Mouse (Mus musculus) heart, embryonic 16.5 days (tissue): Measurements from ENCODE around the gene Ndufs2. TPM values are rescaled to one million over a fixed set of nuclear protein-coding genes. Genes with fewer than 3 reads are reported as not detected.

ENCODE experiments used
- ATAC-seq: fragments of 200-750 bp; cut with Nextera tagmentation; replicated peaks from 2 replicates; pipeline ENCODE4 v1.8.0; 2017; ENCODE audit warnings: moderate number of reproducible peaks; ENCODE audit not compliant: insufficient read depth, low FRiP score; ENCODE audit errors: extremely low read depth
- H3K27ac ChIP-seq: fragments of 300-500 bp; sonication (generic); 2 replicates; pipeline ENCODE4 v1.5.1; 2014; ENCODE audit warnings: mild to moderate bottlenecking, low read length, control low read depth, moderate library complexity
- H3K27me3 ChIP-seq: fragments of 300-500 bp; sonication (generic); 2 replicates; pipeline ENCODE4 v1.6.1; 2014; ENCODE audit warnings: low read length, mixed read lengths; ENCODE audit not compliant: control insufficient read depth, insufficient read depth
- H3K36me3 ChIP-seq: fragments of 300-500 bp; sonication (generic); 2 replicates; pipeline ENCODE4 v1.6.1; 2014; ENCODE audit not compliant: control insufficient read depth, insufficient read depth
- H3K4me1 ChIP-seq: fragments of 300-500 bp; sonication (generic); 2 replicates; pipeline ENCODE4 v1.6.1; 2014; ENCODE audit warnings: low read length, mixed read lengths; ENCODE audit not compliant: control insufficient read depth, insufficient read depth
- H3K4me2 ChIP-seq: fragments of 300-500 bp; sonication (generic); 2 replicates; pipeline ENCODE4 v1.6.1; 2014; ENCODE audit warnings: low read depth, mild to moderate bottlenecking, control low read depth, low read length
- H3K4me3 ChIP-seq: fragments of 300-500 bp; sonication (generic); 2 replicates; pipeline ENCODE4 v1.5.1; 2014; ENCODE audit warnings: mild to moderate bottlenecking, control low read depth, low read length
- H3K9ac ChIP-seq: fragments of 300-500 bp; sonication (generic); 2 replicates; pipeline ENCODE4 v1.6.1; 2014; ENCODE audit warnings: low read length, control low read depth
- H3K9me3 ChIP-seq: fragments of 300-500 bp; sonication (generic); replicated peaks from 2 replicates; pipeline ENCODE4 v1.6.1; 2016; ENCODE audit warnings: low read length; ENCODE audit not compliant: control insufficient read depth
- WGBS: fragments of 180-500 bp; shearing (Covaris S2); extraction: QIAGEN DNeasy Blood & Tissue Kit; methylation state at CpG from one replicate; pipeline ENCODE4 v1.1.7; 2014; 5-methylcytosine and 5-hydroxymethylcytosine counted together
- polyA plus RNA-seq: library from polyadenylated mRNA; unstranded; fragments of >200 nt; fragmentation: Nextera tagmentation; extraction: Ambion mirVana; gene quantifications from 2 replicates; pipeline ENCODE4 v1.2.1, GENCODE M21; 2015

Gene Ndufs2
- polyA plus RNA-seq, 1 experiment from 2014 or later: 700 TPM

DNA sequence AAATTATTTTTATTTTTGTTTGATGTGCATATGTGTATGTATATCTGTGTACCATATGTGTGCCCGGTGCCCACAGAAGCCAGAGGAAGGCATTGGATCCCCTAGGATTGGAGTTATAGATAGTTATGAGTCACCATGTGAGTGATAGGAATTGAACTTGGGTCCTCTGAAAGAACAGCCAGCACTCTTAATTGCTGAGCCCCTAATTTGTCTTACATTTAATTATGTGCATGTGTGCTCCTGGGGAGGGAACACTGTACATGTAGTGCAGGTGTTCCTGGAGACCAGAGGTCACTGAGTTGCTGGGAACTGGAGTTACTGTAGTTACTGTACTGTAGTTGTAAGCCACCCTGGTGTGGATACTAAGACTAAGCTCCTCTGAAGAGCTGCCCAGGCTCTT is 50.4 kb downstream of the Ndufs2 start:
- WGBS: 86% methylated on average over 1 of the region's 1 CpGs
- no peaks in the 10 kb centered on the region for H3K27me3 ChIP-seq
- H3K9me3 ChIP-seq: no peaks in the 10 kb centered on the region
- no peak overlapping the region for H3K4me2 ChIP-seq
- no peak for ATAC-seq
- H3K4me3 ChIP-seq: no peak overlapping the region
- H3K4me1 ChIP-seq: no peaks in the 10 kb centered on the region; the same call in 1 of the 2 replicates
- H3K27ac ChIP-seq: no peak overlapping the region
- no peaks in the 10 kb centered on the region for H3K36me3 ChIP-seq
- H3K9ac ChIP-seq: no peak overlapping the region

DNA sequence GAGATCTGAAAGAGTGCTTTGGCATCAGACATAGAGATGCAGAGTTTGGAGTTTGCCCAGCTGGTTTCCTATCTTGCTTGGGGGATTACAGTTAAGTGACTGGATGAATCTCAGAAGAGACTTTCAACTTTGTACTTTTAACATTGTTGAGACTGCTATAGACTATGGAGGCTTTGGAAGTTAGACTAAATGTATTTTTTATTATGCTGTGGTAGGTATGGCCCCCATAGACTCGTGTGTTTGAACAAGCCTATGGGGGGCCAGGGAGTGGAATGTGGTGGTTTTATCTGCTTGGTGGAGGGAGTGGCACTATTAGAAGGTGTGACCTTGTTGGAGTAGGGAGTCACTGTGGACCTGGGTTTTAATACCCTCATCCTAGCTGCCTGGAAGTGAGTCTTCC is 51.7 kb downstream of the Ndufs2 start:
- no peak for ATAC-seq
- WGBS: 37% methylated on average over 1 of the region's 1 CpGs

GRCm38 (mm10) chr1:171195887-171196397 is 55.2 kb downstream of the Ndufs2 start, which contains the start of gene Pcp4l1:
Gene Pcp4l1 (minus strand): TSS chr1:171196268.
- Histone ChIP-seq H3K4me2 (peak within 1 kb of the TSS; percentile 96), H3K27ac (peak within 1 kb of the TSS; percentile 30; the same call in 1 of the 2 replicates), H3K9ac (peak within 1 kb of the TSS; percentile 83), H3K36me3 (no peaks in the 10 kb centered on the region), H3K9me3 (no peaks in the 10 kb centered on the region), H3K4me3 (peak within 1 kb of the TSS; percentile 69), H3K27me3 (peaks cover 8% of the 10 kb centered on the region), H3K4me1 (peaks cover 32% of the 10 kb centered on the region)
- WGBS: 2% methylated on average over 33 of the region's 33 CpGs
- ATAC-seq: peak; percentile 89

More for the DNA sequence above, 51.7 kb downstream of the Ndufs2 start:
- Histone ChIP-seq H3K4me2 (no peak overlapping the region), H3K4me3 (no peak overlapping the region), H3K4me1 (peaks cover 9% of the 10 kb centered on the region), H3K9ac (no peak overlapping the region), H3K36me3 (no peaks in the 10 kb centered on the region), H3K27me3 (peaks cover 6% of the 10 kb centered on the region), H3K27ac (no peak overlapping the region), H3K9me3 (no peaks in the 10 kb centered on the region)

DNA sequence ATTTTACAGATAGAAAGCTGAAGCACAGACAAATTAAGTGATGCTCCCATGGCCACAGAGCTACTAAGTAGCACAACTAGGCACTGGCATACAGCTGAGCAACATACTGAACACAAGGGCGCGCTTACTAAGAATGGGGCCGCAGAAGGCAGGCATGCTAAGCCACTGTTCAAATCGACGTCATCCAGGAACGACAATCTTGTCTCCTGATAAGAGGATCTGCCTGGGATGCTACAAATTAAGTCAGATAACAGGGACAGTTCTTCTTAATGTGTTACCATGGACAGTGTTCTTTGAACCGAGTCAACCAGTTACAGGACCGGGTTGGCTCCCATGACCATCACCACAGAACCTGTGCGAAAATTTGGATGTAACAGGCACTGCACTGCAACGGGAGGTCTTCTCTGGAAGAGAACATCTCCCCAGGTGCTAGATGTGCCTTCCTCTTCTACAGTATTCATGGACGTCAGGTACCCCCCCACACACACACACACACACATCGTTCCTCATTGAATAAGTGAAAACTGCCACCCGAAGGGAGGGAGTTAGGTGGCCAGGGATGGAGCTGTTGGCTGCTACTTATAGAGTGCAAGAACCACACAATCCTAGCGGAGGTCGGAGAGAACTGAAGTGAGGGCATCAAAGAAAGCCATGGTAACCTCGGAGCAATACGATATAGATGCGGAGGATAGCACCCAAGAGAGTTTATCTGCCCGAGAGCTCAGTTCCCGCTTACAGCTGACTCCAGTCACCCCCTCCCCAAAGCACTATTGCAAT is 56.0 kb downstream of the Ndufs2 start:
- Histone ChIP-seq H3K27me3 (peaks cover 8% of the 10 kb centered on the region), H3K27ac (no peak overlapping the region), H3K9ac (peak overlapping the region; percentile 83), H3K4me1 (peaks cover 32% of the 10 kb centered on the region), H3K36me3 (no peaks in the 10 kb centered on the region), H3K9me3 (no peaks in the 10 kb centered on the region), H3K4me3 (peak overlapping the region; percentile 69), H3K4me2 (peak overlapping the region; percentile 96)
- 8% methylated on average over 20 of the region's 20 CpGs for WGBS
- no peak for ATAC-seq

- H3K4me2 ChIP-seq: peak overlapping the region; percentile 96
- peak overlapping the region; percentile 69; the same call in 1 of the 2 replicates for H3K4me3 ChIP-seq
- H3K9ac ChIP-seq: peak overlapping the region; percentile 59; the same call in 1 of the 2 replicates
- WGBS: 48% methylated on average over 11 of the region's 11 CpGs
- no peaks in the 10 kb centered on the region for H3K36me3 ChIP-seq
- no peak for ATAC-seq
- no peaks in the 10 kb centered on the region for H3K9me3 ChIP-seq
- H3K4me1 ChIP-seq: peaks cover 40% of the 10 kb centered on the region
- H3K27me3 ChIP-seq: peaks cover 8% of the 10 kb centered on the region
- no peak overlapping the region for H3K27ac ChIP-seq
These were observed 57.0 kb downstream of the Ndufs2 start for GRCm38 (mm10) chr1:171193911-171194830.

- Histone ChIP-seq H3K9me3 (no peaks in the 10 kb centered on the region), H3K36me3 (no peaks in the 10 kb centered on the region), H3K27ac (no peak overlapping the region), H3K4me1 (peaks cover 48% of the 10 kb centered on the region), H3K9ac (peak overlapping the region; percentile 59), H3K4me2 (peak overlapping the region; percentile 54), H3K4me3 (peak overlapping the region; percentile 19), H3K27me3 (peaks cover 8% of the 10 kb centered on the region)
- 11% methylated on average over 18 of the region's 18 CpGs for WGBS
- ATAC-seq: no peak
These were observed 57.9 kb downstream of the Ndufs2 start for GRCm38 (mm10) chr1:171193093-171193840.

DNA sequence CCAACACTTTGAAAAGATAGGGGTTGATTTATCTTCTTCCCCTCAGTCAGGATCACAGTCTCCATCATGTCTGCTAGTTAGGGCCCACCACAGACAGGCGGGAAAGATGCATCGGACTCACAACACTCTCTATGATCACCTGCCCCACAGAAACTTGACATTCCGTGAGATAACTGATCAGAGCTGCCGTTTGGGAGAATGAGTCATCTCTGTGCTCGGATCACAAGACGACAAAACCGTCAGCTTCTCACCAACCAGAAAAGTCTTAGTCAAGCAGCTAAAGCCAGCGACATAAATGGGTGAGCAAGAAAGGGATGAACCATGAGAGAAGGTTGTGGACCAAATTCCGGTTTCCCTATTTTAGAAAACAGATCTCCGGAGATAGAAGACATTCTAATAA is 58.9 kb downstream of the Ndufs2 start:
- H3K4me1 ChIP-seq: peaks cover 50% of the 10 kb centered on the region
- ATAC-seq: no peak
- no peak overlapping the region for H3K4me2 ChIP-seq
- H3K9ac ChIP-seq: no peak overlapping the region
- no peak overlapping the region for H3K27ac ChIP-seq
- peaks cover 8% of the 10 kb centered on the region for H3K27me3 ChIP-seq
- H3K9me3 ChIP-seq: no peaks in the 10 kb centered on the region
- 50% methylated on average over 10 of the region's 10 CpGs for WGBS
- no peaks in the 10 kb centered on the region for H3K36me3 ChIP-seq
- H3K4me3 ChIP-seq: no peak overlapping the region

- Histone ChIP-seq H3K4me2 (no peak overlapping the region), H3K27me3 (peaks cover 8% of the 10 kb centered on the region), H3K36me3 (no peaks in the 10 kb centered on the region), H3K4me3 (no peak overlapping the region), H3K4me1 (peaks cover 57% of the 10 kb centered on the region), H3K27ac (peak overlapping the region; percentile 96; the same call in 1 of the 2 replicates), H3K9me3 (no peaks in the 10 kb centered on the region), H3K9ac (no peak overlapping the region)
- WGBS: 94% methylated on average over 9 of the region's 9 CpGs
- ATAC-seq: no peak
These were observed 60.4 kb downstream of the Ndufs2 start for GRCm38 (mm10) chr1:171190832-171191231.
